Mouse (Mus musculus) urinary bladder, postnatal 36 days (tissue): ENCODE measurements at regions not wholly inside any gene's neighbourhood (a gene's known extent, or its start where the extent isn't known, plus 50 kb on each side); places are given as distances from the start of the nearest gene placed in this dataset.

Experiments
- DNase-seq, 2 experiments: peaks; one replicate each; pipeline ENCODE4 v3.0.0; 2022; ENCODE audit warnings: low spot score in 2 of 2, mixed read lengths in 1 of 2

- DNase-seq, result no peak
Observed at GRCm38 (mm10) chr12:45439745-45440144, 365.2 kb upstream of the Stxbp6 start.

GRCm38 (mm10) chr12:45437271-45437670, 362.8 kb upstream of the Stxbp6 start:
- DNase-seq, result no peak

- DNase-seq, result no peak
Observed at GRCm38 (mm10) chr12:45399436-45399835, 324.9 kb upstream of the Stxbp6 start.

- DNase-seq, result no peak
Observed at GRCm38 (mm10) chr12:45384864-45385263, 310.4 kb upstream of the Stxbp6 start.
